Mouse (Mus musculus): Measurements from ENCODE around the gene Diras2. TPM values are rescaled to one million over a fixed set of nuclear protein-coding genes. Genes with fewer than 3 reads are reported as not detected.

Diras2 gene
- total and polyA plus RNA-seq, 2 experiments from 2014 or later, result 6.3 to 47.6 TPM

DNA sequence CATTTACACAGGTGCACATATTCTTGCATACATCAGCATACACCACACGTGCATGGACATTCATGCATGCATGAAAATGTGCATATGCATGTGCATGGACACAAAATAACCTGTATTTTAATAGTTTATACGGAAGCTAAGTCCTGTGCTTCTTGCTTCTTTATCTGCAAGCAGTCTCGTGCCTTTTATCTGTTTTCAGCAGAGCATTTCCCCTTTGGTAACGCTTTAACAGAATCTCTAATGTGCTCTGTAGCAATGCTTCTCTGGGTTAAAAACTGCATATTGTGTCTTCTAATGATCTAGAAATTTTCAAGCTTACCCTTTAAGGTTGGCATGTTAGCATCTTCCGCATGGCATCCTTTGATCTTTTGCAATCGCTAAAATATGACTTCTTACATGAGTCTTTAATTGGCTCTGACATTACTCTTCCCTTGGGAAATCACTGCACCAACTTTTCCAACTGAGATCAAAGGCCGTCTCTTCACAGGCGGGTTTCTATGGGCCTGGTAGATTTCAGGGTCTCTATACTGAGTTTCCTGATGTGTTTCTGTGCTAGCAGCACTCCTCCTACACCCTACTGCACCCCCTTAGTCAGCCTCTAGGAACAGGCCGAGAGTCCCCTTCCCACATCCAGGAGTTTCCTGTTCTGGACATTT lies 21.9 kb upstream of the Diras2 start:
- 68% methylated on average over 9 of the region's 9 CpGs for WGBS
- Histone ChIP-seq H3K9ac (no peak overlapping the region), H3K4me1 (ENCODE audit: insufficient read depth) (no peaks in the 10 kb centered on the region), H3K36me3 (ENCODE audit: insufficient read depth) (no peaks in the 10 kb centered on the region), H3K9me3 (ENCODE audit: low read length) (no peaks in the 10 kb centered on the region), H3K27me3 (ENCODE audit: insufficient read depth, low read length) (no peaks in the 10 kb centered on the region), H3K27ac (ENCODE audit: low read depth, low read length) (no peak overlapping the region), H3K4me2 (ENCODE audit: low read depth) (no peak overlapping the region), H3K4me3 (ENCODE audit: low read depth, low read length) (no peak overlapping the region)
- ATAC-seq (no peak), DNase-seq (no peak)
- TF ChIP-seq CTCF (IDR thresholded peaks at IDR 0.05; ENCODE audit: low read depth), result no peak

- Histone ChIP-seq H3K4me3 (ENCODE audit: low read depth, low read length) (no peak overlapping the region), H3K9me3 (ENCODE audit: low read length) (no peaks in the 10 kb centered on the region), H3K27me3 (ENCODE audit: insufficient read depth, low read length) (no peaks in the 10 kb centered on the region), H3K9ac (no peak overlapping the region), H3K4me1 (ENCODE audit: insufficient read depth) (no peaks in the 10 kb centered on the region), H3K36me3 (ENCODE audit: insufficient read depth) (no peaks in the 10 kb centered on the region), H3K27ac (ENCODE audit: low read depth, low read length) (no peak overlapping the region), H3K4me2 (ENCODE audit: low read depth) (no peak overlapping the region)
- DNase-seq, result no peak
- no peak for ATAC-seq
- no peak for TF ChIP-seq CTCF (IDR thresholded peaks at IDR 0.05; ENCODE audit: low read depth)
- WGBS, result 92% methylated on average over 9 of the region's 9 CpGs
Observed at GRCm38 (mm10) chr13:52551275-52551674, 20.2 kb upstream of the Diras2 start.

- no peaks in the 10 kb centered on the region for H3K27me3 ChIP-seq (ENCODE audit: insufficient read depth, low read length)
- no peak overlapping the region for H3K9ac ChIP-seq
- no peak overlapping the region for H3K4me2 ChIP-seq (ENCODE audit: low read depth)
- no peak for TF ChIP-seq CTCF (IDR thresholded peaks at IDR 0.05; ENCODE audit: low read depth)
- H3K4me3 ChIP-seq (ENCODE audit: low read depth, low read length), result no peak overlapping the region
- no peaks in the 10 kb centered on the region for H3K9me3 ChIP-seq (ENCODE audit: low read length)
- ATAC-seq (no peak), DNase-seq (no peak)
- no peaks in the 10 kb centered on the region for H3K36me3 ChIP-seq (ENCODE audit: insufficient read depth)
- H3K27ac ChIP-seq (ENCODE audit: low read depth, low read length), result no peak overlapping the region
- WGBS, result 81% methylated on average over 5 of the region's 5 CpGs
- no peaks in the 10 kb centered on the region for H3K4me1 ChIP-seq (ENCODE audit: insufficient read depth)
Observed at GRCm38 (mm10) chr13:52550690-52551193, 19.7 kb upstream of the Diras2 start.

DNA sequence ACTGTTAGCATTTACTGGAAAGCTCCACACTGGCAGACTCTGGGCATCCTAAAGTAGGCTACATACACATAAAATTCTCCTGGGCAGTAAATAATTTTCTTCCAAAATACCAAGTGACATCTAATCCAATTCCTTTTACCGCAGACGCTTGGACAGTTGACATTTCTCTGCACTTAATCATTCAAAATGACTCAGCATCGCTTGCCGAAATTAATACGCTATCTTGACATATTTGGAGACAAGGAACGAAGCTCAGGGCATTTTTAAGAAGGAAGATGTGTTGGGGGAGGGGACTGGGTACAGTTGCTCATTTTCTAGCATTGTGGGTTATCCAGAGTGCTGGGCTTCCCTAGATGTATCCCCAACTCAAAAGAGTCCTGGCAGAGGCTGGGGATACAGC lies 15.2 kb upstream of the Diras2 start:
- 87% methylated on average over 6 of the region's 6 CpGs for WGBS
- H3K4me3 ChIP-seq (ENCODE audit: low read depth, low read length), result no peak overlapping the region
- no peak overlapping the region for H3K27ac ChIP-seq (ENCODE audit: low read depth, low read length)
- no peaks in the 10 kb centered on the region for H3K9me3 ChIP-seq (ENCODE audit: low read length)
- DNase-seq, result no peak
- H3K36me3 ChIP-seq (ENCODE audit: insufficient read depth), result no peaks in the 10 kb centered on the region
- no peak overlapping the region for H3K4me2 ChIP-seq (ENCODE audit: low read depth)
- ATAC-seq, result no peak
- no peak for TF ChIP-seq CTCF (IDR thresholded peaks at IDR 0.05; ENCODE audit: low read depth)
- no peak overlapping the region for H3K9ac ChIP-seq
- H3K27me3 ChIP-seq (ENCODE audit: insufficient read depth, low read length), result no peaks in the 10 kb centered on the region
- no peaks in the 10 kb centered on the region for H3K4me1 ChIP-seq (ENCODE audit: insufficient read depth)

GRCm38 (mm10) chr13:52542636-52543035 lies 11.6 kb upstream of the Diras2 start:
- DNase-seq (no peak), ATAC-seq (no peak)
- Histone ChIP-seq H3K9me3 (ENCODE audit: low read length) (no peaks in the 10 kb centered on the region), H3K9ac (no peak overlapping the region), H3K36me3 (ENCODE audit: insufficient read depth) (no peaks in the 10 kb centered on the region), H3K27me3 (ENCODE audit: insufficient read depth, low read length) (no peaks in the 10 kb centered on the region), H3K27ac (ENCODE audit: low read depth, low read length) (no peak overlapping the region), H3K4me3 (ENCODE audit: low read depth, low read length) (no peak overlapping the region), H3K4me2 (ENCODE audit: low read depth) (no peak overlapping the region), H3K4me1 (ENCODE audit: insufficient read depth) (no peaks in the 10 kb centered on the region)
- TF ChIP-seq CTCF (IDR thresholded peaks at IDR 0.05; ENCODE audit: low read depth), result no peak
- 77% methylated on average over 4 of the region's 4 CpGs for WGBS

GRCm38 (mm10) chr13:52542036-52542526 lies 11.0 kb upstream of the Diras2 start:
- H3K4me3 ChIP-seq (ENCODE audit: low read depth, low read length), result no peak overlapping the region
- no peaks in the 10 kb centered on the region for H3K9me3 ChIP-seq (ENCODE audit: low read length)
- no peaks in the 10 kb centered on the region for H3K4me1 ChIP-seq (ENCODE audit: insufficient read depth)
- H3K4me2 ChIP-seq (ENCODE audit: low read depth), result no peak overlapping the region
- no peak overlapping the region for H3K9ac ChIP-seq
- ATAC-seq, result no peak
- 59% methylated on average over 8 of the region's 8 CpGs for WGBS
- no peaks in the 10 kb centered on the region for H3K27me3 ChIP-seq (ENCODE audit: insufficient read depth, low read length)
- no peak for DNase-seq
- no peaks in the 10 kb centered on the region for H3K36me3 ChIP-seq (ENCODE audit: insufficient read depth)
- no peak for TF ChIP-seq CTCF (IDR thresholded peaks at IDR 0.05; ENCODE audit: low read depth)
- no peak overlapping the region for H3K27ac ChIP-seq (ENCODE audit: low read depth, low read length)

- Histone ChIP-seq H3K4me2 (ENCODE audit: low read depth) (no peak overlapping the region), H3K36me3 (ENCODE audit: insufficient read depth) (no peaks in the 10 kb centered on the region), H3K27ac (ENCODE audit: low read depth, low read length) (no peak overlapping the region), H3K4me1 (ENCODE audit: insufficient read depth) (no peaks in the 10 kb centered on the region), H3K27me3 (ENCODE audit: insufficient read depth, low read length) (no peaks in the 10 kb centered on the region), H3K9ac (no peak overlapping the region), H3K4me3 (ENCODE audit: low read depth, low read length) (no peak overlapping the region), H3K9me3 (ENCODE audit: low read length) (no peaks in the 10 kb centered on the region)
- no peak for ATAC-seq
- DNase-seq, result no peak
- TF ChIP-seq CTCF (IDR thresholded peaks at IDR 0.05; ENCODE audit: low read depth), result no peak
- WGBS, result 66% methylated on average over 5 of the region's 5 CpGs
Observed at GRCm38 (mm10) chr13:52541385-52542035, 10.4 kb upstream of the Diras2 start.

All from forebrain, postnatal 0 days (tissue).